Mouse (Mus musculus) lung, adult 2 months (tissue): ENCODE results near the gene App.

Experiments
- CTCF ChIP-seq: fragments of 200-500 bp; IDR thresholded peaks from 2 replicates; pipeline ENCODE4 v1.5.1; 2011; ENCODE audit warnings: mild to moderate bottlenecking, low read length, control low read depth; ENCODE audit not compliant: insufficient read depth
- POLR2A ChIP-seq: fragments of 200-500 bp; IDR thresholded peaks from 2 replicates; pipeline ENCODE4 v1.6.1; 2011; ENCODE audit warnings: low read depth, mild to moderate bottlenecking, control low read depth, low read length, borderline replicate concordance; ENCODE audit errors: extremely low read depth

DNA sequence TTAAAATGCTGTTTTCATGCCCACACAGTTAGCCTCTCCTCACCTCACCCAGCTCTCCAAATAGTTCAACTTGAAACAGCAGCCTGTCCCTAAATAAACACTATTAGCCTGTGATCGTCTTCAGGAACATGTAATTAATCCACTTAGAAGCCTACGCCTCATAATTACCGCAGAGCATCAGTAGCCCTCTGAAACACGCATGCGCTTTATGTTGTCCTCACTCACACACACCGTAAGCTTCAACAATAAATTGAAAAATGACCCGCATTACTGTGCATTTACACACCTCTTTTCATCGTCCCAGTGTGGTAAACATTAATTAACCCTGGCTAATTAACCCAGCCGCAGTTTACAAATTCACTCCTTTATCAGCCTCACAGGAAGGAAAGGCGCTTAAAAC lies 184.1 kb downstream of the App start:
- no peak for TF ChIP-seq POLR2A
- TF ChIP-seq CTCF, result no peak
